Mouse (Mus musculus) heart, embryonic 14.5 days (tissue): ENCODE results near the gene E130308A19Rik. TPM values are rescaled to one million over a fixed set of nuclear protein-coding genes. Genes with fewer than 3 reads are reported as not detected.

Source experiments
- ATAC-seq: fragments of 200-750 bp; cut with Nextera tagmentation; 2 replicates; pipeline ENCODE4 v1.8.0; 2017; ENCODE audit warnings: low read depth, moderate TSS enrichment; ENCODE audit not compliant: insufficient number of reproducible peaks, insufficient read depth, low FRiP score
- H3K27ac ChIP-seq, 2 experiments: fragments of 200-500 bp in 1 of 2; fragments of 300-500 bp in 1 of 2; sonication (generic) in 1 of 2; replicated peaks in 1 of 2; 2 replicates each; pipeline ENCODE4 v1.5.1; 2012 to 2014; ENCODE audit warnings: low read depth in 2 of 2, low read length in 2 of 2, control low read depth in 1 of 2, mild to moderate bottlenecking in 1 of 2, mixed read lengths in 1 of 2; ENCODE audit not compliant: control insufficient read depth in 1 of 2, insufficient read depth in 1 of 2
- H3K27me3 ChIP-seq: fragments of 300-500 bp; sonication (generic); 2 replicates; pipeline ENCODE4 v1.6.1; 2014; ENCODE audit warnings: mild to moderate bottlenecking, low read length, control low read depth; ENCODE audit not compliant: control insufficient read depth, insufficient read depth
- H3K36me3 ChIP-seq: fragments of 300-500 bp; sonication (generic); 2 replicates; pipeline ENCODE4 v1.6.1; 2014; ENCODE audit warnings: mild to moderate bottlenecking, control low read depth, low read length, mixed read lengths; ENCODE audit not compliant: control insufficient read depth, insufficient read depth
- H3K4me1 ChIP-seq, 2 experiments: fragments of 200-500 bp in 1 of 2; fragments of 300-500 bp in 1 of 2; sonication (generic) in 1 of 2; 2 replicates each; pipeline ENCODE4 v1.6.1; 2012 to 2014; ENCODE audit warnings: low read length in 2 of 2, control low read depth in 1 of 2, mixed read lengths in 1 of 2; ENCODE audit not compliant: control insufficient read depth in 2 of 2, insufficient read depth in 2 of 2
- H3K4me2 ChIP-seq: fragments of 300-500 bp; sonication (generic); 2 replicates; pipeline ENCODE4 v1.6.1; 2014; ENCODE audit warnings: mild to moderate bottlenecking, low read length
- H3K4me3 ChIP-seq, 2 experiments: fragments of 200-500 bp in 1 of 2; fragments of 300-500 bp in 1 of 2; sonication (generic) in 1 of 2; 2 replicates each; pipeline ENCODE4 v1.5.1; 2012 to 2014; ENCODE audit warnings: low read length in 2 of 2, mild to moderate bottlenecking in 2 of 2, control low read depth in 1 of 2, low read depth in 1 of 2, moderate library complexity in 1 of 2; ENCODE audit not compliant: control insufficient read depth in 1 of 2, insufficient read depth in 1 of 2
- H3K9ac ChIP-seq: fragments of 300-500 bp; sonication (generic); 2 replicates; pipeline ENCODE4 v1.6.1; 2014; ENCODE audit warnings: mild to moderate bottlenecking, low read length
- H3K9me3 ChIP-seq: fragments of 300-500 bp; sonication (generic); 2 replicates; pipeline ENCODE4 v1.6.1; 2016; ENCODE audit warnings: low read length, control low read depth; ENCODE audit not compliant: control insufficient read depth
- WGBS: fragments of 180-500 bp; shearing (Covaris S2); extraction: QIAGEN DNeasy Blood & Tissue Kit; methylation state at CpG from one replicate; pipeline ENCODE4 v1.1.7; 2014; 5-methylcytosine and 5-hydroxymethylcytosine counted together
- polyA plus RNA-seq: library from polyadenylated mRNA; unstranded; fragments of >200 nt; fragmentation: Nextera tagmentation; extraction: Ambion mirVana; gene quantifications from 2 replicates; pipeline ENCODE4 v1.2.1, GENCODE M21; 2014

Gene E130308A19Rik
- polyA plus RNA-seq, 1 experiment from 2014 or later = 27.7 TPM

DNA sequence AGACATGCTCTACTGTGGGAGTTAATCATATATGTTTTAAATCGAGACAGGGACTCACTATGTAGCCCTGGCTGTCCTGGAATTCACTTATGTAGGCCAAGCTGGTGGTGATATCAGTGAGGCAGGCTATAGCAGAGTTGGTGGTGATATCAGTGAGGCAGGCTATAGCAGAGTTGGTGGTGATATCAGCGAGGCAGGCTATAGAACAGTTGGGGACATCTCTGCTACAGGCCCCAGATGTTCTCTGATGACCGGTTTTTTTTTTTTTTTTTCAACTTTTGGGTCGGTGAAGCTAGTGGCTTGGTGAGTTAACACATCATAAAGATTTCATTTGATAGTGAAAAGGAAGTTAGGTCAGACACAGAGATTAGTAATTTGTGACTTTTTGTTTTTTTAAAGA is 176.8 kb downstream of the E130308A19Rik start:
- no peak overlapping the region for H3K27ac ChIP-seq
- no peak overlapping the region for H3K4me2 ChIP-seq
- 55% methylated on average over 4 of the region's 4 CpGs for WGBS
- H3K9me3 ChIP-seq = no peaks in the 10 kb centered on the region
- no peak overlapping the region for H3K4me3 ChIP-seq
- no peaks in the 10 kb centered on the region for H3K27me3 ChIP-seq
- H3K4me1 ChIP-seq = peaks cover 6 to 15% of the 10 kb centered on the region in 2 experiments
- no peaks in the 10 kb centered on the region for H3K36me3 ChIP-seq
- H3K9ac ChIP-seq = no peak overlapping the region
- no peak for ATAC-seq

DNA sequence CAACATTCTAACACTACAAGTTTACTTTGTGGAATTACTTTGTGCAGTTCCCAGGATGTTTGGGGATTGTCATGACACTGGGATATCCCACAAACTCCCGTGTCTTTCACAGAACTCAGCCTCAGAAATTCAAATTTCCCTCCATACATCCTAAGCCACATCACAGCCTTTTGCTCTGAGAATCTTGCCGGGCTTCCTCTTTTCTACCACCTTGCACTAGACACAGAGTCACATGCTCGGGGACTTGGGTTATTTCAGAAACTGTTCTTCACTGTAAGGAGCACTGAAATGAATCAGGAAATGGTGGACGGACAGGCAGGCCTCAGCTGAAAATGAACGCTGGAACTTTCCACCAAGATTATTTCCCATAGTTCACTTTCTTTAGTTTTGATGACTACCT is 177.3 kb downstream of the E130308A19Rik start:
- H3K4me3 ChIP-seq = no peak overlapping the region
- H3K4me1 ChIP-seq = peaks cover 6 to 15% of the 10 kb centered on the region in 2 experiments
- ATAC-seq = no peak
- H3K4me2 ChIP-seq = no peak overlapping the region
- no peaks in the 10 kb centered on the region for H3K36me3 ChIP-seq
- WGBS = 70% methylated on average over 5 of the region's 5 CpGs
- no peak overlapping the region for H3K9ac ChIP-seq
- no peak overlapping the region for H3K27ac ChIP-seq
- H3K9me3 ChIP-seq = no peaks in the 10 kb centered on the region
- no peaks in the 10 kb centered on the region for H3K27me3 ChIP-seq

DNA sequence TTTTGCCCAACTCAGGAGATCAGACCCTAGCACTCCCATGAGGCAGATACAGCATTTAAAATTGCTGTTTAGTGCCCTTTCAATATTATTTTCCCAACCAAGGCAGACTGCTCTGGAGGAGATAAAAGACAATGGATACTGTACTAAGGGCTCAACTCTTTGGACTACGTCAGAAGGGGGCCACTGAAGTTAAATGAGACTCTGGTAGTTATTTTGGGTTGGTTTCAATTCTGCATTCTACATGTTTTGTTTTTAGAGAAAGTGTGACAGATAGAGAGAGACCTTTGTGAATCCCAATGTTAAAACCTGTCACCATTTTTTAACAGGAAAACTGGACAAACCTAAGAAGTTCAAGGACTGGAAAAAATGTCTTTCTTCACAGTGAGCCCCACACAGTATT is 178.7 kb downstream of the E130308A19Rik start:
- H3K36me3 ChIP-seq = no peaks in the 10 kb centered on the region
- no peaks in the 10 kb centered on the region for H3K27me3 ChIP-seq
- WGBS = 64% methylated on average over 1 of the region's 1 CpGs
- peak overlapping the region in 1 of 2 experiments; percentile 89; a peak in 2 of 4 replicates for H3K4me3 ChIP-seq
- peak overlapping the region; percentile 91 for H3K4me2 ChIP-seq
- ATAC-seq = no peak
- H3K4me1 ChIP-seq = peaks cover 6 to 15% of the 10 kb centered on the region in 2 experiments
- peak overlapping the region; percentile 44 for H3K9ac ChIP-seq
- no peaks in the 10 kb centered on the region for H3K9me3 ChIP-seq
- H3K27ac ChIP-seq = peak overlapping the region in 1 of 2 experiments; percentile 81; a peak in 1 of 4 replicates

DNA sequence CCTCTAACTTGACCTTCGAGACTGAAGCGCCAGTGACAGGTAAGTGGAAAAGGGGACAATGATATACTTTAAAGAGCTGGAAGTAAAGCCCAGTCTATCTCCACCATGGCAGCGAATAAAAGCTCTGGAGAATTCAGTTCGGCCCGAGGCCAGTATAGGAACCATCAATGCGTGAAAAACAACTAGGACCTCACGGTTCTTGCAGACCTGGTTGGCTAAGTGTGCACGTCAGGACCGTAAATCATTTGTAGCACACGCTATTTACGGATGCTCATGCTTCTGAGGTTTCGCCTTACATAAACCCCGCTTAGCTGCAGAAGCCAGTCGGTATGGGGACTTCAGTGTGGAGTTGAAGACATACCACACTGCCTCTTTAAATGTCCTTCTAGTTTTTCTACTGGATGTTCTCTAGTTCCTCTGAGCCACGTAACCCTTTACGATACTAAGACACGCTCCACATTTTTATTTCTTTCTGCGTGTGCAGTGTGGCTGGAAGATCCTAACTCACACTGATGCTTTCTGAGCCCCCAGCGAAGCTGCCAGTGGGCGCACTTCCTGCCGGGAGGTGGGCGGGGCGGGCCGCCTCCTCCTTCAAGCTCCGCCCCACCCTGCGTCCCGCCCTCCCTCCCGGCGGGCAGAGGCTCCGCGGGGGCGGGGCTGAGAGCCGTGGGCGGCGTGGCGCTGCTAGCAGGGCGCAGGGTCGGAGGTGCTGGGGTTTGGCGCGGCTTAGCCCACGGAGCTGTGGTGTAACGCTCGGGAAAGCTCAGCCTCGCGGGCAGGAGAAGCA is 179.4 kb downstream of the E130308A19Rik start, which contains the start of gene Snx30:
Gene Snx30, plus strand, starts transcription at position 660 of the 787 bp plus-strand sequence.
- H3K4me2 ChIP-seq = peak within 1 kb of the TSS; percentile 91
- WGBS = 3% methylated on average over 41 of the region's 45 CpGs
- H3K4me3 ChIP-seq = peak within 1 kb of the TSS; percentile 87 to 89
- H3K27ac ChIP-seq = peak within 1 kb of the TSS; percentile 64 to 81
- H3K9ac ChIP-seq = peak within 1 kb of the TSS; percentile 86
- no peaks in the 10 kb centered on the region for H3K27me3 ChIP-seq
- ATAC-seq = peak; percentile 92
- peaks cover 6 to 15% of the 10 kb centered on the region in 2 experiments for H3K4me1 ChIP-seq
- no peaks in the 10 kb centered on the region for H3K9me3 ChIP-seq
- no peaks in the 10 kb centered on the region for H3K36me3 ChIP-seq

DNA sequence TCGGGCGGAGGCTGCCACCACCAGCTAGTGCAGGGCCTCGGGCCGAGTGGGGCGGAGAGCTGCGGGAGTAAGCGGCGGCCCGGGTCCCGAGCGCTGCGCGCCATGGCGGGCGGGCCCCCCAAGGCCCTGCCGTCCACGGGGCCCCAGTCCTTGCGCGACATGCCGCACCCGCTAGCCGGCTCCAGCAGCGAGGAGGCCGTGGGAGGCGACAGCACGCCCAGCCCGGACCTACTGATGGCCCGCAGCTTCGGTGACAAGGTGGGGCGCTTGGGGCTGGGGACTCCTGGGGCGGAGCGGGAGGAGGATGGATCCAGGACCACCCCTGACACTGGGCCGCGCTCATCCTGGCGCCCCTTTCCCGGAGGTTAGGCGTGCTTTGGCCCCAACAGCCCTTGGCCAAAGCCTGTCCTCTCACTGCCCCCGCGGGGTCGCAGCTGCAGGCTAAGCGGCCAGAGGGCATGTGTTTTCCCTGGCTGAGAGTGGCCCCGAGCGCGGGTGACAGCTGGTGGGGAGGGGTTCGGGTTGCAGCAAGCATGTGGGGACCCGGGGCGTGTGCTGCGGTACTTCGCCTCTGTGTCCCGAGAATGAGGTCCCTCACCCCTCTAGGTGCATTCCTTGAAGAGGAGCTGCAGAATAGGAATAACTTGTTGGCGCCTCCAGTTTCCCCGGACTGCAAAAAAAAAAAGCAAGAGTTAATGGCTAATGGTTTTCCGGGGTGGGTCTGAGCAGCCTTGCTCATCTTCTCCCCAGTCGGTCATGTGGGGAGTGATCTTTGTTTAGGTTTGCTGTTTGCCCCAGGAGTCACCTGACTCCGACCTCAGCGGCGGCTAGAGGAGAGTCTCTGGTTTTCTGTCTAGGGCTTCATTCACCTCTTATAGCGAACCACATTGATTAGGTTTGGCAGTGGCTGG is 180.2 kb downstream of the E130308A19Rik start:
- Histone ChIP-seq H3K9ac (peak overlapping the region; percentile 86), H3K36me3 (no peaks in the 10 kb centered on the region), H3K9me3 (no peaks in the 10 kb centered on the region), H3K4me3 (peak overlapping the region; percentile 87 to 89), H3K4me2 (peak overlapping the region; percentile 91), H3K27ac (peak overlapping the region; percentile 64 to 81), H3K4me1 (peaks cover 6 to 15% of the 10 kb centered on the region in 2 experiments), H3K27me3 (no peaks in the 10 kb centered on the region)
- under 1% methylated on average over 53 of the region's 58 CpGs for WGBS
- ATAC-seq = peak; percentile 57

DNA sequence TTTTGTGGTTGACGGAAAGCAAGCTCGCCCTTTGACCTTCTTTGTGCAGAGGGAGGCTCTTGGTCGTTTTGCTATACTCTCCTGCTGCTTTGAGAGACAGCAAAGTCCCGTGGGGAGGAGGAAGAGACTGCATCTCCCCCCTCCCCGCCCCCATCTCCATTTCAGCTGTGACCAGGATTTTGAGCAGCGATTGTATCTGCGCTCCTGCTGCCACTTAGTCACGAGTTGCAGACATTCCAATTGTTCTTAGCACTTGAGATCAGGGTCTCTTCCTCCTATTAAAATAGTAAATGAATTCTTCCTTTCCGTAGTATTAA is 180.8 kb downstream of the E130308A19Rik start:
- peaks cover 6 to 15% of the 10 kb centered on the region in 2 experiments for H3K4me1 ChIP-seq
- H3K4me3 ChIP-seq = peak overlapping the region; percentile 87 to 89
- WGBS = 2% methylated on average over 9 of the region's 9 CpGs
- no peaks in the 10 kb centered on the region for H3K36me3 ChIP-seq
- H3K9ac ChIP-seq = peak overlapping the region; percentile 86
- peak overlapping the region; percentile 91 for H3K4me2 ChIP-seq
- no peaks in the 10 kb centered on the region for H3K27me3 ChIP-seq
- no peak for ATAC-seq
- no peaks in the 10 kb centered on the region for H3K9me3 ChIP-seq
- peak overlapping the region; percentile 64 to 81 for H3K27ac ChIP-seq

DNA sequence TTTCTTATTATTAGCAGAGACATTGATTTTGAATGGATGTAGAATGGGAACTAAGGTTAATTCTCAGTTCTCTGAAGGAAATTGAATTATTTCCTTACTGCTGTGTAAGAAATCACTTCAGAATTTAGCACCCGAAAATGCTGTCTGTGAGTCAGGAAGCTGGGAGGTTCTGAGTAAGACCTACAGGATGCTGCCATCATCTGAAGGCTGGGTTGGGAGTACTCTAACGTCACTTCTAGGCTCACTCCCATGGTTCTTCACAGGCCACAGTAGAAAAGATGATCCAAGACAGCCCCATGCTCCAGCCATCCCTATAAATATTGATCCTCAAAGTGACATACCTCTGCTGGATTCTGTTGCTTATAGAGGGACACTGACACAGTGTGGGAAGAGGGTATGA is 181.5 kb downstream of the E130308A19Rik start:
- WGBS = 58% methylated on average over 2 of the region's 2 CpGs
- no peaks in the 10 kb centered on the region for H3K9me3 ChIP-seq
- no peaks in the 10 kb centered on the region for H3K36me3 ChIP-seq
- no peak overlapping the region for H3K27ac ChIP-seq
- H3K4me2 ChIP-seq = peak overlapping the region; percentile 91
- H3K9ac ChIP-seq = no peak overlapping the region
- no peaks in the 10 kb centered on the region for H3K27me3 ChIP-seq
- peaks cover 3 to 12% of the 10 kb centered on the region in 2 experiments for H3K4me1 ChIP-seq
- H3K4me3 ChIP-seq = no peak overlapping the region
- ATAC-seq = no peak
